Mouse (Mus musculus) megakaryocyte, embryonic 14.5 days (primary cell): ENCODE results near the gene 2310039H08Rik. TPM values are rescaled to one million over a fixed set of nuclear protein-coding genes. Genes with fewer than 3 reads are reported as not detected.

Source experiments
- H3K27me3 ChIP-seq: replicated peaks from 2 replicates; pipeline ENCODE3; 2012; ENCODE audit warnings: inconsistent platforms
- H3K36me3 ChIP-seq: replicated peaks from 2 replicates; pipeline ENCODE3; 2012; ENCODE audit warnings: low read length, inconsistent platforms, mixed read lengths
- H3K4me1 ChIP-seq: 2 replicates; pipeline ENCODE4 v1.6.1; 2012; ENCODE audit warnings: inconsistent platforms
- H3K4me3 ChIP-seq: replicated peaks from 2 replicates; pipeline ENCODE3; 2012; ENCODE audit warnings: moderate library complexity, mild to moderate bottlenecking, inconsistent platforms
- H3K9me3 ChIP-seq: 2 replicates; pipeline ENCODE4 v1.6.1; 2012; ENCODE audit warnings: inconsistent platforms
- FLI1 ChIP-seq: IDR thresholded peaks from 2 replicates; pipeline ENCODE4 v1.6.1; 2012; ENCODE audit warnings: low read length, inconsistent platforms, mixed read lengths
- GATA1 ChIP-seq: IDR thresholded peaks from 3 replicates; pipeline ENCODE4 v1.6.1; 2012; ENCODE audit warnings: mixed read lengths, low read length, inconsistent platforms, borderline replicate concordance
- polyA plus RNA-seq: library from polyadenylated mRNA; stranded (reverse); fragments of >175 nt; gene quantifications from 2 replicates; pipeline ENCODE4 v1.2.3, GENCODE M21; 2012; ENCODE audit warnings: low replicate concordance; ENCODE audit not compliant: insufficient read depth

Gene 2310039H08Rik
- polyA plus RNA-seq: 143 and 286 TPM in 2 replicates

GRCm38 (mm10) chr17:46772404-46773277 is at the start of gene 2310039H08Rik:
Gene 2310039H08Rik, plus strand, starts transcription at chr17:46772635.
- Histone ChIP-seq H3K36me3 (peaks cover 32% of the 10 kb centered on the region), H3K4me1 (peaks cover 44% of the 10 kb centered on the region), H3K27me3 (no peaks in the 10 kb centered on the region), H3K4me3 (peak within 1 kb of the TSS; percentile 98), H3K9me3 (no peaks in the 10 kb centered on the region)
- TF ChIP-seq FLI1 (no peak), GATA1 (no peak)

- TF ChIP-seq GATA1 (no peak), FLI1 (no peak)
- Histone ChIP-seq H3K27me3 (peaks cover 6% of the 10 kb centered on the region), H3K36me3 (peaks cover 68% of the 10 kb centered on the region), H3K4me3 (no peak overlapping the region), H3K4me1 (peaks cover 31% of the 10 kb centered on the region), H3K9me3 (no peaks in the 10 kb centered on the region)
Measured at GRCm38 (mm10) chr17:46724477-46725084, 47.9 kb upstream of the 2310039H08Rik start.

GRCm38 (mm10) chr17:46725273-46725672 is 47.2 kb upstream of the 2310039H08Rik start:
- H3K4me3 ChIP-seq: no peak overlapping the region
- no peak for TF ChIP-seq FLI1
- no peak for TF ChIP-seq GATA1
- H3K4me1 ChIP-seq: peaks cover 31% of the 10 kb centered on the region
- H3K27me3 ChIP-seq: peaks cover 6% of the 10 kb centered on the region
- H3K9me3 ChIP-seq: no peaks in the 10 kb centered on the region
- H3K36me3 ChIP-seq: peaks cover 62% of the 10 kb centered on the region

GRCm38 (mm10) chr17:46725731-46726645 is 46.4 kb upstream of the 2310039H08Rik start:
- Histone ChIP-seq H3K36me3 (peaks cover 55% of the 10 kb centered on the region), H3K27me3 (peaks cover 6% of the 10 kb centered on the region), H3K9me3 (no peaks in the 10 kb centered on the region), H3K4me1 (peaks cover 31% of the 10 kb centered on the region), H3K4me3 (no peak overlapping the region)
- no peak for TF ChIP-seq FLI1
- TF ChIP-seq GATA1: no peak

- TF ChIP-seq GATA1 (no peak), FLI1 (no peak)
- Histone ChIP-seq H3K9me3 (no peaks in the 10 kb centered on the region), H3K4me3 (no peak overlapping the region), H3K36me3 (peaks cover 42% of the 10 kb centered on the region), H3K4me1 (peaks cover 27% of the 10 kb centered on the region), H3K27me3 (peaks cover 6% of the 10 kb centered on the region)
Measured at GRCm38 (mm10) chr17:46727271-46727670, 45.2 kb upstream of the 2310039H08Rik start.

- H3K27me3 ChIP-seq: peaks cover 6% of the 10 kb centered on the region
- TF ChIP-seq FLI1: no peak
- no peak for TF ChIP-seq GATA1
- peaks cover 36% of the 10 kb centered on the region for H3K36me3 ChIP-seq
- H3K4me3 ChIP-seq: no peak overlapping the region
- no peaks in the 10 kb centered on the region for H3K9me3 ChIP-seq
- H3K4me1 ChIP-seq: peaks cover 26% of the 10 kb centered on the region
Measured at GRCm38 (mm10) chr17:46728021-46728420, 44.4 kb upstream of the 2310039H08Rik start.

GRCm38 (mm10) chr17:46728496-46728895 is 43.9 kb upstream of the 2310039H08Rik start:
- no peaks in the 10 kb centered on the region for H3K9me3 ChIP-seq
- H3K27me3 ChIP-seq: peaks cover 6% of the 10 kb centered on the region
- peaks cover 33% of the 10 kb centered on the region for H3K36me3 ChIP-seq
- H3K4me3 ChIP-seq: no peak overlapping the region
- no peak for TF ChIP-seq FLI1
- no peak for TF ChIP-seq GATA1
- peaks cover 27% of the 10 kb centered on the region for H3K4me1 ChIP-seq

GRCm38 (mm10) chr17:46728904-46729318 is 43.5 kb upstream of the 2310039H08Rik start, which contains the start of gene Gnmt:
Gene Gnmt, minus strand, starts transcription at chr17:46729168.
- H3K4me1 ChIP-seq: peaks cover 30% of the 10 kb centered on the region
- no peaks in the 10 kb centered on the region for H3K9me3 ChIP-seq
- H3K4me3 ChIP-seq: no peak within 1 kb of the TSS
- peaks cover 33% of the 10 kb centered on the region for H3K36me3 ChIP-seq
- TF ChIP-seq GATA1: no peak
- no peak for TF ChIP-seq FLI1
- peaks cover 6% of the 10 kb centered on the region for H3K27me3 ChIP-seq

- Histone ChIP-seq H3K4me3 (no peak overlapping the region), H3K4me1 (peaks cover 27% of the 10 kb centered on the region), H3K9me3 (no peaks in the 10 kb centered on the region), H3K36me3 (peaks cover 52% of the 10 kb centered on the region), H3K27me3 (peaks cover under 1% of the 10 kb centered on the region)
- no peak for TF ChIP-seq GATA1
- TF ChIP-seq FLI1: no peak
Measured at GRCm38 (mm10) chr17:46734055-46734454, 38.4 kb upstream of the 2310039H08Rik start.

GRCm38 (mm10) chr17:46735287-46735686 is 37.1 kb upstream of the 2310039H08Rik start:
- Histone ChIP-seq H3K4me3 (no peak overlapping the region), H3K27me3 (no peaks in the 10 kb centered on the region), H3K4me1 (peaks cover 23% of the 10 kb centered on the region), H3K9me3 (no peaks in the 10 kb centered on the region), H3K36me3 (peaks cover 52% of the 10 kb centered on the region)
- no peak for TF ChIP-seq FLI1
- no peak for TF ChIP-seq GATA1
